Mouse (Mus musculus): ENCODE data around the gene Cstf3. TPM values are rescaled to one million over a fixed set of nuclear protein-coding genes. Genes with fewer than 3 reads are reported as not detected.

The Cstf3 gene
- total and polyA plus RNA-seq, 3 experiments: 11.6 to 126 (median 35.7) TPM

- TF ChIP-seq RAD21 (IDR thresholded peaks at IDR 0.05; ENCODE audit: low read depth, low read length): no peak
- no peak for TF ChIP-seq NRF1 (IDR thresholded peaks at IDR 0.05; ENCODE audit: insufficient read depth, low read depth, low read length, poor library complexity, severe bottlenecking)
- TF ChIP-seq GATA1 (IDR thresholded peaks at IDR 0.05; ENCODE audit: low read depth, low read length): no peak
- no peak for TF ChIP-seq POLR2A (IDR thresholded peaks at IDR 0.05; ENCODE audit: control insufficient read depth in 1 of 2, insufficient read depth in 1 of 2, low read depth in 1 of 2, low read length in 2 of 2, poor library complexity in 1 of 2)
- TF ChIP-seq MEF2A (IDR thresholded peaks at IDR 0.05; ENCODE audit: extremely low read depth, insufficient replicate concordance, low read depth, low read length, poor library complexity, severe bottlenecking): no peak
- TF ChIP-seq ZNF384 (IDR thresholded peaks at IDR 0.05; ENCODE audit: low read depth, low read length): no peak
- no peak for TF ChIP-seq ETS1 (IDR thresholded peaks at IDR 0.05; ENCODE audit: low read depth, low read length)
- no peak for TF ChIP-seq ZMIZ1 (IDR thresholded peaks at IDR 0.05; ENCODE audit: low read depth, low read length)
- TF ChIP-seq TBP (IDR thresholded peaks at IDR 0.05; ENCODE audit: low read depth, low read length): no peak
- TF ChIP-seq MAX (IDR thresholded peaks at IDR 0.05; ENCODE audit: low read length): no peak
- no peak for TF ChIP-seq SIN3A (IDR thresholded peaks at IDR 0.05; ENCODE audit: low read length)
- TF ChIP-seq GABPA (IDR thresholded peaks at IDR 0.05; ENCODE audit: low read depth, low read length): no peak
- TF ChIP-seq MAFK (IDR thresholded peaks at IDR 0.05; ENCODE audit: borderline replicate concordance, low read depth, low read length): no peak
- Histone ChIP-seq H3K9me3 (replicated peaks; ENCODE audit: insufficient read depth, low read length) (no peaks in the 10 kb centered on the region), H3K4me1 (ENCODE audit: control insufficient read depth in 1 of 2, insufficient read depth in 2 of 2, low read length in 2 of 2) (peaks cover 0 to 3% of the 10 kb centered on the region in 2 experiments; a peak in 1 of 4 replicates), H3K4me3 (ENCODE audit: control insufficient read depth in 1 of 2, insufficient read depth in 1 of 2, low read depth in 2 of 2, low read length in 2 of 2) (no peak overlapping the region), H3K9ac (ENCODE audit: control insufficient read depth, low read depth, low read length, poor library complexity, severe bottlenecking) (no peak overlapping the region), H3K79me2 (ENCODE audit: control insufficient read depth, insufficient read depth, low read length, poor library complexity) (no peaks in the 10 kb centered on the region), H3K27me3 (ENCODE audit: control insufficient read depth in 1 of 2, insufficient read depth in 2 of 2, low read length in 2 of 2) (peaks cover 0 to 2% of the 10 kb centered on the region in 2 experiments; a peak in 1 of 4 replicates), H3K27ac (ENCODE audit: control insufficient read depth, low read depth, low read length) (no peak overlapping the region), H3K36me3 (ENCODE audit: control insufficient read depth in 1 of 2, insufficient read depth in 2 of 2, low read length in 2 of 2) (no peaks in the 10 kb centered on the region)
- no peak for DNase-seq (ENCODE audit: low read depth, low spot score)
Measured at GRCm38 (mm10) chr2:104561386-104561785, 28.9 kb upstream of the Cstf3 start.

- H3K36me3 ChIP-seq (ENCODE audit: control insufficient read depth in 1 of 2, insufficient read depth in 2 of 2, low read length in 2 of 2): no peaks in the 10 kb centered on the region
- DNase-seq (ENCODE audit: low read depth, low spot score): no peak
- H3K9me3 ChIP-seq (replicated peaks; ENCODE audit: insufficient read depth, low read length): no peaks in the 10 kb centered on the region
- H3K9ac ChIP-seq (ENCODE audit: control insufficient read depth, low read depth, low read length, poor library complexity, severe bottlenecking): no peak overlapping the region
- H3K4me1 ChIP-seq (ENCODE audit: control insufficient read depth in 1 of 2, insufficient read depth in 2 of 2, low read length in 2 of 2): peaks cover 0 to 3% of the 10 kb centered on the region in 2 experiments; a peak in 1 of 4 replicates
- TF ChIP-seq CHD2 (IDR thresholded peaks at IDR 0.05; ENCODE audit: low read length) (no peak), USF1 (IDR thresholded peaks at IDR 0.05; ENCODE audit: low read depth, low read length) (no peak), BHLHE40 (IDR thresholded peaks at IDR 0.05; ENCODE audit: borderline replicate concordance, low read depth, low read length) (no peak), TAL1 (IDR thresholded peaks at IDR 0.05; ENCODE audit: low read length) (no peak), ZC3H11A (IDR thresholded peaks at IDR 0.05; ENCODE audit: low read depth, low read length) (no peak), MAFK (IDR thresholded peaks at IDR 0.05; ENCODE audit: borderline replicate concordance, low read depth, low read length) (no peak), CTCF (IDR thresholded peaks at IDR 0.05 in 2 of 3, conservative IDR thresholded peaks at IDR 0.05 in 1 of 3; ENCODE audit: control insufficient read depth in 1 of 3, insufficient read depth in 1 of 3, low read depth in 2 of 3, low read length in 3 of 3, poor library complexity in 1 of 3, severe bottlenecking in 1 of 3) (no peak), USF2 (IDR thresholded peaks at IDR 0.05; ENCODE audit: borderline replicate concordance in 1 of 2, insufficient read depth in 1 of 2, low read depth in 1 of 2, low read length in 2 of 2) (no peak), RAD21 (IDR thresholded peaks at IDR 0.05; ENCODE audit: low read depth, low read length) (no peak), POLR2A (IDR thresholded peaks at IDR 0.05; ENCODE audit: control insufficient read depth in 1 of 2, insufficient read depth in 1 of 2, low read depth in 1 of 2, low read length in 2 of 2, poor library complexity in 1 of 2) (no peak), POLR2AphosphoS5 (IDR thresholded peaks at IDR 0.05; ENCODE audit: borderline replicate concordance, low read depth, low read length) (no peak), GABPA (IDR thresholded peaks at IDR 0.05; ENCODE audit: low read depth, low read length) (no peak), MYC (IDR thresholded peaks at IDR 0.05; ENCODE audit: low read depth, low read length) (no peak), ETS1 (IDR thresholded peaks at IDR 0.05; ENCODE audit: low read depth, low read length) (no peak), MAX (IDR thresholded peaks at IDR 0.05; ENCODE audit: low read length) (no peak)
- H3K27ac ChIP-seq (ENCODE audit: control insufficient read depth, low read depth, low read length): no peak overlapping the region
- H3K27me3 ChIP-seq (ENCODE audit: control insufficient read depth in 1 of 2, insufficient read depth in 2 of 2, low read length in 2 of 2): peaks cover 0 to 2% of the 10 kb centered on the region in 2 experiments; a peak in 1 of 4 replicates
- no peak overlapping the region for H3K4me3 ChIP-seq (ENCODE audit: control insufficient read depth in 1 of 2, insufficient read depth in 1 of 2, low read depth in 2 of 2, low read length in 2 of 2)
- H3K79me2 ChIP-seq (ENCODE audit: control insufficient read depth, insufficient read depth, low read length, poor library complexity): no peaks in the 10 kb centered on the region
Measured at GRCm38 (mm10) chr2:104561986-104562532, 28.3 kb upstream of the Cstf3 start.

All from MEL (cell line).